Mouse (Mus musculus): Measurements from ENCODE around the gene Pdcd2. TPM values are rescaled to one million over a fixed set of nuclear protein-coding genes. Genes with fewer than 3 reads are reported as not detected.

Gene Pdcd2
- polyA plus RNA-seq, 1 experiment from 2014 or later = 58.3 TPM

DNA sequence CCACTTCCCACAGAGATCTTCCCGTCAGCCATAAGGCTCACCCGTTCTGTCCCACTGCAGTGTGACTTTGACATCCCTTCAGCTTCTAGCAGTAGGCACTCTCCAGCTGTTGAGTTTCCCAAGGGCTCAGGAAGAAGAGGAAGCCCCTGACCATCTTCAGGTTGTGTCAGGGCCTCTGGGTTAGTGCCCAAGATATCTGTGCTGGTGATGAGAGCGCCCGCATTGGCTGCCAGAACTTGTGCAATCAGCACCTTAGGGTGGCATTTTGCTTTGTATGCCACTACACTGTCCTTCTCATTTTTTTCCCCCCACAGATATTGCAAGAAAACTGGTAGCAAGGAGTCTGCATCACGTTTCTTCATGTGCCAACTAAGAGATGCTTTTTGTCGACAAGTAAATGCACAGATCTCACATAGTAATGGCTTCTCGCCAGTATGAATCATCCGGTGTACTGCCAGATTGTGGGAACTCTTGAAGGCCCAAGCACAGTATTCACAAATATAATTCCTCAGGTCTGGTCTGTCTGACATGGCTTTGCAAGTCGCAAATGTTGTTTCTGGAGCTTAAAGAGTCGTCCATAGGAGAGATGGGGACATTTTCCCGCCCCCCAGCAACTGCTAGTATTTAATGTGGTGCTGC lies 8.2 kb upstream of the Pdcd2 start:
- H3K27me3 ChIP-seq (replicated peaks) = peaks cover 9% of the 10 kb centered on the region; the same call in 1 of the 2 replicates
- no peaks in the 10 kb centered on the region for H3K9me3 ChIP-seq
- no peaks in the 10 kb centered on the region for H3K36me3 ChIP-seq (replicated peaks)
- H3K27ac ChIP-seq = no peak overlapping the region
- no peak overlapping the region; the same call in 1 of the 2 replicates for H3K4me2 ChIP-seq
- H3K4me3 ChIP-seq = no peak overlapping the region
- no peak overlapping the region for H3K9ac ChIP-seq
- WGBS = 74% methylated on average over 11 of the region's 11 CpGs
- no peak for ATAC-seq (replicated peaks)
- H3K4me1 ChIP-seq = peaks cover 4% of the 10 kb centered on the region; the same call in 1 of the 2 replicates

DNA sequence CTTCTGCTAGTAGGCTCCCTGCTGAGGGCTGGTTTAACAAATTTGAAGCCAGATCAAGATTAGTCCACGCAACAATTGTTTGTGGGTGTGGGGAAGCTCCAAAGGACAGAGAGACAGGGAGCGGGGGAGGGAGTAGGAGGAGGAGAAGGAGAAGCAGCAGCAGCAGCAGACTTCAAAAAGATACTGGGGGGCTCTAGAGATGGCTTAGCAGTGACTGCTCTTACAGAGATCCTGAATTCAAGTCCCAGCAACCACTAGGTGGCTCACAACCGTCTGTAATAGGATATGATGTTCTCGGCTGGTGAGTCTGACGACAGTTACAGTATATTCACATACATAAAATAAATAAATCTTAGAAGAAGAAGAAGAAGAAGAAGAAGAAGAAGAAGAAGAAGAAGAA lies 3.0 kb upstream of the Pdcd2 start:
- Histone ChIP-seq H3K4me2 (no peak overlapping the region), H3K4me3 (no peak overlapping the region), H3K9ac (no peak overlapping the region), H3K9me3 (no peaks in the 10 kb centered on the region), H3K27me3 (replicated peaks) (peaks cover 3% of the 10 kb centered on the region; the same call in 1 of the 2 replicates), H3K36me3 (replicated peaks) (no peaks in the 10 kb centered on the region; the same call in 1 of the 2 replicates), H3K4me1 (peaks cover 19% of the 10 kb centered on the region), H3K27ac (no peak overlapping the region)
- 4% methylated on average over 5 of the region's 5 CpGs for WGBS
- ATAC-seq (replicated peaks) = 0 out of 2 replicates have a peak, but pooled peaks have one; percentile 12

GRCm38 (mm10) chr17:15528887-15529286 lies 1.8 kb upstream of the Pdcd2 start:
- Histone ChIP-seq H3K4me1 (peaks cover 19% of the 10 kb centered on the region), H3K4me3 (no peak overlapping the region), H3K9ac (no peak overlapping the region), H3K4me2 (no peak overlapping the region), H3K9me3 (no peaks in the 10 kb centered on the region), H3K27ac (no peak overlapping the region), H3K36me3 (replicated peaks) (peaks cover 5% of the 10 kb centered on the region), H3K27me3 (replicated peaks) (no peaks in the 10 kb centered on the region)
- 89% methylated on average over 2 of the region's 2 CpGs for WGBS
- no peak for ATAC-seq (replicated peaks)

GRCm38 (mm10) chr17:15527811-15528136 lies 673 bp upstream of the Pdcd2 start:
- Histone ChIP-seq H3K9me3 (no peaks in the 10 kb centered on the region), H3K27ac (peak overlapping the region; percentile 80), H3K9ac (peak overlapping the region; percentile 89; the same call in 1 of the 2 replicates), H3K4me2 (peak overlapping the region; percentile 63), H3K27me3 (replicated peaks) (no peaks in the 10 kb centered on the region), H3K4me1 (peaks cover 19% of the 10 kb centered on the region), H3K36me3 (replicated peaks) (peaks cover 12% of the 10 kb centered on the region), H3K4me3 (peak overlapping the region; percentile 81)
- 60% methylated on average over 3 of the region's 3 CpGs for WGBS
- ATAC-seq (replicated peaks) = no peak

DNA sequence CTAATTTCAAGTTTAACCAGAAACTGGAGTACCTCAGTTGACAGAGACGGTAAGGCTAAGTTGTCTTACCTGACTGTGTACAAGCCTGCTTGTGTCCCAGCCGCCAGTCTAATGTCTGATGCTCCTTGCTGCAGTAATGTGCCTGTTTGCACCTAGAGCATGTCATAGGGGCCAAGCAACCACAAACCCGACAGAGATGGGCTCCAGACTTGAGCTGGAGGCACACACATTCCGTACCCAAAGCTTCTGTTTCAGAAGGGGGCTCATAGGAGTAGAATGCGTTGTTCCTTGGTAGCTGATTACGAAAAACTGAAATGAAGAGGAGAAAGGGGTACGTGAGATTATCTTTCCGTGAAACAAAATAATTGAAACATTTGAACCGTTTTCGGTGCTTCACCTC lies 797 bp downstream of the Pdcd2 start:
- Histone ChIP-seq H3K27me3 (replicated peaks) (no peaks in the 10 kb centered on the region), H3K4me3 (peak overlapping the region; percentile 81), H3K4me2 (peak overlapping the region; percentile 63), H3K9me3 (no peaks in the 10 kb centered on the region), H3K4me1 (peaks cover 19% of the 10 kb centered on the region), H3K36me3 (replicated peaks) (peaks cover 24% of the 10 kb centered on the region), H3K9ac (peak overlapping the region; percentile 89), H3K27ac (peak overlapping the region; percentile 80; the same call in 1 of the 2 replicates)
- 12% methylated on average over 10 of the region's 10 CpGs for WGBS
- no peak for ATAC-seq (replicated peaks)

DNA sequence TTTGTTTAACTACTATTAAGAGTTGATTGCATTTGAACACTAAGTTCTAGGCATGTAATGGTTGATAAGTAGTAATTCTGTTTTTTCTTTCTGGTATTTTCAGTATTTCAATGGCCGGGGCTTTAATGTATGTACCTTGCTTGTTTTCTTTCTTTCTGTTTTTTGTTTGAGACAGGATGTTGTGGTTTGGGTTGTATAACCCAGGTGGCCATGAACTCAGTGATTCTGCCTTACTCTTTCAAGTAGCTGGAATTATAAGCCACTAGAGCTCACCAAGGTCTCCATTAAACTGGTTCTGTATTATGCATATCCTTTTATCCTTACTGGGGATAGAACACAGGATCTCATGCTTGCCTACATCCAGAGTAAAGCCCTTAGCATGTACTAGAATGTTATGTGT lies 8.3 kb downstream of the Pdcd2 start:
- H3K4me3 ChIP-seq = no peak overlapping the region
- no peak overlapping the region for H3K4me2 ChIP-seq
- H3K4me1 ChIP-seq = no peaks in the 10 kb centered on the region
- no peak for ATAC-seq (replicated peaks)
- 100% methylated on average over 1 of the region's 1 CpGs for WGBS
- H3K9ac ChIP-seq = no peak overlapping the region
- peaks cover 83% of the 10 kb centered on the region for H3K36me3 ChIP-seq (replicated peaks)
- H3K27ac ChIP-seq = no peak overlapping the region
- H3K9me3 ChIP-seq = no peaks in the 10 kb centered on the region
- no peaks in the 10 kb centered on the region for H3K27me3 ChIP-seq (replicated peaks)

DNA sequence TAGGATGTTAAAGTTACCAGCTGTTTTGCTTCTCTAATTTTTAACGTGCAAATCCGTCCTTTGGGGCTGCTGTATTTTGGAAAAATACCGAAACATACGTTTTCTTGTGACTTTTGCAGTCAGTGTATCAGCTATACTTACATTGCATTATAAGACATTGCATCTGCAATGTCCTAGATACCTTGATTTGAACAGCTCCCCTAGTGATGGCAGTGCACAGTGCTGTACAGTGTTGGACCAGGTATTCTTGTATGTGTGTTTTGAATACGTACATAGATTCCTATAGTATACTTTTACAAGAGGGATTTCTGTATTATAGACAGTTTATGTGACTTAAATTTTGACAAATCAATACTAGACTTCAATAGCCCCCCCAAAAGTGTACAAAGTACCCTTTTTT lies 8.9 kb downstream of the Pdcd2 start:
- 91% methylated on average over 5 of the region's 5 CpGs for WGBS
- 0 out of 2 replicates have a peak, but pooled peaks have one; percentile 60 for ATAC-seq (replicated peaks)
- H3K9me3 ChIP-seq = no peaks in the 10 kb centered on the region
- no peak overlapping the region for H3K9ac ChIP-seq
- no peak overlapping the region for H3K4me3 ChIP-seq
- H3K4me1 ChIP-seq = no peaks in the 10 kb centered on the region
- H3K27ac ChIP-seq = no peak overlapping the region
- no peaks in the 10 kb centered on the region for H3K27me3 ChIP-seq (replicated peaks)
- H3K4me2 ChIP-seq = no peak overlapping the region
- peaks cover 85% of the 10 kb centered on the region for H3K36me3 ChIP-seq (replicated peaks)

- Histone ChIP-seq H3K9me3 (no peaks in the 10 kb centered on the region), H3K36me3 (replicated peaks) (peaks cover 81% of the 10 kb centered on the region), H3K4me1 (no peaks in the 10 kb centered on the region), H3K27ac (no peak overlapping the region), H3K27me3 (replicated peaks) (no peaks in the 10 kb centered on the region), H3K4me2 (no peak overlapping the region), H3K9ac (no peak overlapping the region), H3K4me3 (no peak overlapping the region)
- WGBS = 79% methylated on average over 5 of the region's 5 CpGs
- ATAC-seq (replicated peaks) = peak; percentile 39; the same call in 1 of the 2 replicates
These were observed 9.3 kb downstream of the Pdcd2 start for GRCm38 (mm10) chr17:15517776-15518175.

- Histone ChIP-seq H3K27ac (no peak overlapping the region), H3K9ac (no peak overlapping the region), H3K9me3 (no peaks in the 10 kb centered on the region), H3K27me3 (replicated peaks) (no peaks in the 10 kb centered on the region), H3K36me3 (replicated peaks) (peaks cover 88% of the 10 kb centered on the region), H3K4me3 (no peak overlapping the region), H3K4me2 (no peak overlapping the region), H3K4me1 (no peaks in the 10 kb centered on the region)
- 84% methylated on average over 2 of the region's 2 CpGs for WGBS
- no peak for ATAC-seq (replicated peaks)
These were observed 16.4 kb downstream of the Pdcd2 start for GRCm38 (mm10) chr17:15510694-15511093.

GRCm38 (mm10) chr17:15499656-15500394 lies 27.3 kb downstream of the Pdcd2 start, which contains the start of the genes Psmb1 and Tbp:
Gene Psmb1 (minus strand): TSS chr17:15499751.
Gene Tbp (plus strand): TSS chr17:15499888.
- peak within 1 kb of the TSS; percentile 91 for H3K27ac ChIP-seq
- peak within 1 kb of the TSS; percentile 68 for H3K4me3 ChIP-seq
- peak within 1 kb of the TSS; percentile 87 for H3K9ac ChIP-seq
- H3K27me3 ChIP-seq (replicated peaks) = no peaks in the 10 kb centered on the region
- H3K36me3 ChIP-seq (replicated peaks) = peaks cover 9% of the 10 kb centered on the region
- H3K4me1 ChIP-seq = peaks cover 37% of the 10 kb centered on the region
- peak within 1 kb of the TSS; percentile 91 for H3K4me2 ChIP-seq
- peak; percentile 93 for ATAC-seq (replicated peaks)
- H3K9me3 ChIP-seq = no peaks in the 10 kb centered on the region
- WGBS = under 1% methylated on average over 63 of the region's 63 CpGs

GRCm38 (mm10) chr17:15498753-15499113 lies 28.4 kb downstream of the Pdcd2 start:
- 45% methylated on average over 7 of the region's 7 CpGs for WGBS
- Histone ChIP-seq H3K4me2 (peak overlapping the region; percentile 91), H3K9me3 (no peaks in the 10 kb centered on the region), H3K36me3 (replicated peaks) (peaks cover 3% of the 10 kb centered on the region; the same call in 1 of the 2 replicates), H3K9ac (peak overlapping the region; percentile 67), H3K27me3 (replicated peaks) (no peaks in the 10 kb centered on the region), H3K4me3 (peak overlapping the region; percentile 68), H3K27ac (peak overlapping the region; percentile 91), H3K4me1 (peaks cover 37% of the 10 kb centered on the region)
- no peak for ATAC-seq (replicated peaks)

GRCm38 (mm10) chr17:15497882-15498752 lies 29.0 kb downstream of the Pdcd2 start:
- peak; percentile 96 for ATAC-seq (replicated peaks)
- Histone ChIP-seq H3K36me3 (replicated peaks) (peaks cover 8% of the 10 kb centered on the region; the same call in 1 of the 2 replicates), H3K9me3 (no peaks in the 10 kb centered on the region), H3K4me2 (peak overlapping the region; percentile 91), H3K4me1 (peaks cover 37% of the 10 kb centered on the region), H3K27me3 (replicated peaks) (no peaks in the 10 kb centered on the region), H3K4me3 (peak overlapping the region; percentile 68), H3K27ac (peak overlapping the region; percentile 91), H3K9ac (peak overlapping the region; percentile 67)
- under 1% methylated on average over 50 of the region's 50 CpGs for WGBS

All from midbrain, embryonic 15.5 days (tissue).